Mouse (Mus musculus): ENCODE measurements around the gene Oxgr1. TPM values are rescaled to one million over a fixed set of nuclear protein-coding genes. Genes with fewer than 3 reads are reported as not detected.
"Not testable (repeated sequence)": the region's sequence is repeated elsewhere in the genome, so short reads cannot be mapped to it uniquely, and the experiment has no call there.

The Oxgr1 gene
- polyA plus RNA-seq, 1 experiment from 2014 or later: not detected

- H3K36me3 ChIP-seq (replicated peaks; ENCODE audit: control insufficient read depth, insufficient read depth): no peaks in the 10 kb centered on the region
- DNase-seq (ENCODE audit: low spot score) (no peak), ATAC-seq (ENCODE audit: low FRiP score) (no peak)
- H3K4me1 ChIP-seq (replicated peaks; ENCODE audit: control insufficient read depth, insufficient read depth, low read length): no peaks in the 10 kb centered on the region
- H3K9me3 ChIP-seq (ENCODE audit: control insufficient read depth, low read length): no peaks in the 10 kb centered on the region
- no peaks in the 10 kb centered on the region for H3K27me3 ChIP-seq (ENCODE audit: control insufficient read depth, insufficient read depth, low read length)
- no peak overlapping the region for H3K9ac ChIP-seq
- H3K27ac ChIP-seq: no peak overlapping the region
- WGBS: 87% methylated on average over 6 of the region's 6 CpGs
- no peak overlapping the region for H3K4me3 ChIP-seq (replicated peaks; ENCODE audit: low read length)
- no peak overlapping the region for H3K4me2 ChIP-seq (replicated peaks)
Measured at GRCm38 (mm10) chr14:119986778-119987177, 55.5 kb downstream of the Oxgr1 start.

- not testable (repeated sequence) for H3K36me3 ChIP-seq (replicated peaks; ENCODE audit: control insufficient read depth, insufficient read depth); H3K4me2 ChIP-seq (replicated peaks); H3K27ac ChIP-seq; H3K4me3 ChIP-seq (replicated peaks; ENCODE audit: low read length); DNase-seq (ENCODE audit: low spot score); H3K27me3 ChIP-seq (ENCODE audit: control insufficient read depth, insufficient read depth, low read length); H3K9ac ChIP-seq; H3K4me1 ChIP-seq (replicated peaks; ENCODE audit: control insufficient read depth, insufficient read depth, low read length); H3K9me3 ChIP-seq (ENCODE audit: control insufficient read depth, low read length); ATAC-seq (ENCODE audit: low FRiP score)
- WGBS: 84% methylated on average over 7 of the region's 7 CpGs
Measured at GRCm38 (mm10) chr14:119986351-119986750, 55.9 kb downstream of the Oxgr1 start.

- H3K36me3 ChIP-seq (replicated peaks; ENCODE audit: control insufficient read depth, insufficient read depth): no peaks in the 10 kb centered on the region
- no peak overlapping the region for H3K4me3 ChIP-seq (replicated peaks; ENCODE audit: low read length)
- DNase-seq (ENCODE audit: low spot score) (no peak), ATAC-seq (ENCODE audit: low FRiP score) (no peak)
- H3K4me2 ChIP-seq (replicated peaks): no peak overlapping the region
- 48% methylated on average over 5 of the region's 5 CpGs for WGBS
- no peak overlapping the region for H3K9ac ChIP-seq
- H3K27ac ChIP-seq: no peak overlapping the region
- no peaks in the 10 kb centered on the region for H3K4me1 ChIP-seq (replicated peaks; ENCODE audit: control insufficient read depth, insufficient read depth, low read length)
- H3K27me3 ChIP-seq (ENCODE audit: control insufficient read depth, insufficient read depth, low read length): no peaks in the 10 kb centered on the region
- H3K9me3 ChIP-seq (ENCODE audit: control insufficient read depth, low read length): no peaks in the 10 kb centered on the region; the same call in 1 of the 2 replicates
Measured at GRCm38 (mm10) chr14:119981314-119981713, 60.9 kb downstream of the Oxgr1 start.

- H3K9me3 ChIP-seq (ENCODE audit: control insufficient read depth, low read length): no peaks in the 10 kb centered on the region; the same call in 1 of the 2 replicates
- no peaks in the 10 kb centered on the region for H3K36me3 ChIP-seq (replicated peaks; ENCODE audit: control insufficient read depth, insufficient read depth)
- 77% methylated on average over 6 of the region's 6 CpGs for WGBS
- no peak for DNase-seq (ENCODE audit: low spot score)
- H3K9ac ChIP-seq: no peak overlapping the region
- no peak overlapping the region for H3K4me2 ChIP-seq (replicated peaks)
- H3K4me3 ChIP-seq (replicated peaks; ENCODE audit: low read length): no peak overlapping the region
- no peak overlapping the region for H3K27ac ChIP-seq
- no peak for ATAC-seq (ENCODE audit: low FRiP score)
- no peaks in the 10 kb centered on the region for H3K27me3 ChIP-seq (ENCODE audit: control insufficient read depth, insufficient read depth, low read length)
- no peaks in the 10 kb centered on the region for H3K4me1 ChIP-seq (replicated peaks; ENCODE audit: control insufficient read depth, insufficient read depth, low read length)
Measured at GRCm38 (mm10) chr14:119980698-119981235, 61.5 kb downstream of the Oxgr1 start.

Other genes starting within 250 kb of the Oxgr1 start
- 24.4 and 29.7 TPM in 2 replicates for gene Mbnl2, start 233.2 kb upstream of the Oxgr1 start, polyA plus RNA-seq (2014; fragmentation: Nextera tagmentation; extraction: Ambion mirVana)